Mouse (Mus musculus) adrenal gland, adult 18-20 months (tissue): Measurements from ENCODE around the gene Cul4b. TPM values are rescaled to one million over a fixed set of nuclear protein-coding genes. Genes with fewer than 3 reads are reported as not detected.

Source experiments
- total RNA-seq, 2 experiments: library from RNA; stranded (reverse); gene quantifications; 1 replicate in 1 of 2; 2 replicates in 1 of 2; pipeline ENCODE4 v1.2.3; 2021

The Cul4b gene
- total RNA-seq, 2 experiments from 2014 or later: 31.6 to 33.8 TPM

Other genes starting within 250 kb of the Cul4b start
- 100 to 1,000 TPM; 213 to 242 TPM for gene Lamp2, start 119.7 kb downstream of the Cul4b start, total RNA-seq
- gene Mcts1, start 24.4 kb upstream of the Cul4b start, total RNA-seq: 10 to 100 TPM; 74.0 to 83.0 TPM
- gene C1galt1c1, start 58.9 kb upstream of the Cul4b start, total RNA-seq: 10 to 100 TPM; 24.8 to 28.0 TPM
- under 1 TPM in 1 of 2 experiments, not detected in 1; 0.22 TPM for gene 6030498E09Rik, start 196.5 kb upstream of the Cul4b start, total RNA-seq